Mouse (Mus musculus) limb, embryonic 11.5 days (tissue): Measurements from ENCODE around the gene Tor1b. TPM values are rescaled to one million over a fixed set of nuclear protein-coding genes. Genes with fewer than 3 reads are reported as not detected.
"Not testable (repeated sequence)": the region's sequence is repeated elsewhere in the genome, so short reads cannot be mapped to it uniquely, and the experiment has no call there.

Experiments
- ATAC-seq: fragments of 200-750 bp; cut with Nextera tagmentation; 2 replicates; pipeline ENCODE4 v1.8.0; 2017; ENCODE audit warnings: low read depth; ENCODE audit not compliant: insufficient number of reproducible peaks, low FRiP score, low TSS enrichment
- DNase-seq: peaks from one replicate; pipeline ENCODE4 v3.0.0-alpha.2; 2015; ENCODE audit warnings: low spot score
- H3K27ac ChIP-seq: fragments of 300-500 bp; sonication (generic); replicated peaks from 2 replicates; pipeline ENCODE4 v1.5.1; 2014; ENCODE audit warnings: low read depth, mild to moderate bottlenecking, low read length
- H3K27me3 ChIP-seq: fragments of 300-500 bp; sonication (generic); 2 replicates; pipeline ENCODE4 v1.6.1; 2014; ENCODE audit warnings: mild to moderate bottlenecking, low read length, mixed read lengths; ENCODE audit not compliant: control insufficient read depth, insufficient read depth
- H3K36me3 ChIP-seq: fragments of 300-500 bp; sonication (generic); 2 replicates; pipeline ENCODE4 v1.6.1; 2014; ENCODE audit warnings: mild to moderate bottlenecking, low read length, moderate library complexity, mixed read lengths; ENCODE audit not compliant: control insufficient read depth, insufficient read depth
- H3K4me1 ChIP-seq: fragments of 300-500 bp; sonication (generic); 2 replicates; pipeline ENCODE4 v1.6.1; 2014; ENCODE audit warnings: low read length, mixed read lengths; ENCODE audit not compliant: control insufficient read depth, insufficient read depth
- H3K4me2 ChIP-seq: fragments of 300-500 bp; sonication (generic); 2 replicates; pipeline ENCODE4 v1.6.1; 2014; ENCODE audit warnings: low read depth, mild to moderate bottlenecking, moderate library complexity; ENCODE audit not compliant: severe bottlenecking
- H3K4me3 ChIP-seq: fragments of 300-500 bp; sonication (generic); 2 replicates; pipeline ENCODE4 v1.5.1; 2014; ENCODE audit warnings: low read depth, low read length
- H3K9ac ChIP-seq: fragments of 300-500 bp; sonication (generic); 2 replicates; pipeline ENCODE4 v1.6.1; 2014; ENCODE audit warnings: mild to moderate bottlenecking, low read length
- H3K9me3 ChIP-seq: fragments of 300-500 bp; sonication (generic); 2 replicates; pipeline ENCODE4 v1.6.1; 2016; ENCODE audit warnings: low read length; ENCODE audit not compliant: control insufficient read depth
- WGBS: fragments of 180-500 bp; shearing (Covaris S2); extraction: QIAGEN DNeasy Blood & Tissue Kit; methylation state at CpG from one replicate; pipeline ENCODE4 v1.1.7; 2014; 5-methylcytosine and 5-hydroxymethylcytosine counted together
- polyA plus RNA-seq: library from polyadenylated mRNA; unstranded; fragments of >200 nt; fragmentation: Nextera tagmentation; extraction: Ambion mirVana; gene quantifications from 2 replicates; pipeline ENCODE4 v1.2.1, GENCODE M21; 2014

Tor1b gene
- polyA plus RNA-seq, 1 experiment from 2014 or later, result 28.1 TPM

- WGBS, result 87% methylated on average over 3 of the region's 3 CpGs
- H3K36me3 ChIP-seq, result no peaks in the 10 kb centered on the region
- H3K4me3 ChIP-seq, result no peak overlapping the region
- H3K4me1 ChIP-seq, result no peaks in the 10 kb centered on the region
- no peak overlapping the region for H3K4me2 ChIP-seq
- H3K27ac ChIP-seq, result no peak overlapping the region
- DNase-seq, result no peak
- no peaks in the 10 kb centered on the region for H3K9me3 ChIP-seq
- no peaks in the 10 kb centered on the region for H3K27me3 ChIP-seq
- H3K9ac ChIP-seq, result no peak overlapping the region
- ATAC-seq, result no peak
Observed at GRCm38 (mm10) chr2:30936808-30937207, 16.0 kb upstream of the Tor1b start.

- Histone ChIP-seq H3K4me1 (no peaks in the 10 kb centered on the region), H3K4me2 (no peak overlapping the region), H3K27me3 (no peaks in the 10 kb centered on the region), H3K9me3 (no peaks in the 10 kb centered on the region), H3K36me3 (no peaks in the 10 kb centered on the region), H3K27ac (no peak overlapping the region), H3K4me3 (no peak overlapping the region), H3K9ac (no peak overlapping the region)
- DNase-seq (no peak), ATAC-seq (no peak)
- 89% methylated on average over 8 of the region's 8 CpGs for whole genome bisulfite sequencing
Observed at GRCm38 (mm10) chr2:30937731-30938130, 15.0 kb upstream of the Tor1b start.

- DNase-seq (no peak), ATAC-seq (no peak)
- no peak overlapping the region for H3K27ac ChIP-seq
- 50% methylated on average over 4 of the region's 4 CpGs for WGBS
- no peak overlapping the region for H3K4me2 ChIP-seq
- H3K4me1 ChIP-seq, result no peaks in the 10 kb centered on the region
- no peak overlapping the region for H3K4me3 ChIP-seq
- no peaks in the 10 kb centered on the region for H3K36me3 ChIP-seq
- no peaks in the 10 kb centered on the region for H3K27me3 ChIP-seq
- no peaks in the 10 kb centered on the region for H3K9me3 ChIP-seq
- no peak overlapping the region for H3K9ac ChIP-seq
Observed at GRCm38 (mm10) chr2:30938574-30938991, 14.2 kb upstream of the Tor1b start.

DNA sequence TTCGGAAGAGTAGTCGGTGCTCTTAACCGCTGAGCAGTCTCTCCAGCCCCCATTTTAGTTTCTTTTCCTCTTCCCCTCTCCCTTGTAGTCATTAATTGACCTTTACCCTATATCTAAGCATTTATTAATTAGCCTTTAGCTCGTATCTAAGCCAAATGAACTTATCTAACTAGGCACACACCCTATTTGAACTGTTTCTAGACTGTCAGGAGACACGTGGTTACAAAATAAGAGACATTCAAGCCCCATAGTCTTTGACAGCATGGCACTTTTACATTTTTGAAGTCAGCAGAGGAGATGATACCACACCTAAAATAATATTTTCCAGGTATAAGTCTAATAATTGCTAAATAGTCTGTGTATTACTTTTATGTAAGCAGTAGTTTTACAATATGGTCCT lies 11.2 kb upstream of the Tor1b start:
- ATAC-seq (no peak), DNase-seq (no peak)
- no peak overlapping the region for H3K4me2 ChIP-seq
- H3K9me3 ChIP-seq, result no peaks in the 10 kb centered on the region
- no peak overlapping the region for H3K27ac ChIP-seq
- no peak overlapping the region for H3K4me3 ChIP-seq
- H3K36me3 ChIP-seq, result no peaks in the 10 kb centered on the region
- H3K27me3 ChIP-seq, result no peaks in the 10 kb centered on the region
- no peaks in the 10 kb centered on the region for H3K4me1 ChIP-seq
- H3K9ac ChIP-seq, result no peak overlapping the region
- WGBS, result 87% methylated on average over 5 of the region's 5 CpGs

DNA sequence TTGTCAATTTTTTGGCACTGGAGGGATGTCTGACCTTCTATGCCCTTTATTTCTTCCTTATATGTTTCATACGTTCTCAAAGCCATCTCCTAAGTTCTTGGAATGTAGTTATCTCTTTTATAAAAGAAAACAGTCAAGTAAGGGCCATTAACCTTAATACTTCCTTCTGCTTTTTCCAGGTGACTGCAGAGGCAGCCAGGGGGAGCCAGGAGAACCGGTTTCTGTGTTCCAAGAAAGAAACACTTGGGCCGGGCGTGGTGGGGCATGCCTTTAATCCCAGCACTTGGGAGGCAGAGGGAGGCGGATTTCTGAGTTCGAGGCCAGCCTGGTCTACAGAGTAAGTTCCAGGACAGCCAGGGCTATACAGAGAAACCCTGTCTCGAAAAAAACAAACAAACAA lies 10.6 kb upstream of the Tor1b start:
- H3K4me3 ChIP-seq, ATAC-seq, H3K27me3 ChIP-seq, H3K36me3 ChIP-seq, H3K4me2 ChIP-seq, H3K27ac ChIP-seq, H3K4me1 ChIP-seq, H3K9ac ChIP-seq, H3K9me3 ChIP-seq, DNase-seq: not testable (repeated sequence)
- WGBS, result 54% methylated on average over 7 of the region's 7 CpGs

GRCm38 (mm10) chr2:30942603-30943011 lies 10.2 kb upstream of the Tor1b start:
- H3K4me2 ChIP-seq, result no peak overlapping the region
- no peaks in the 10 kb centered on the region for H3K4me1 ChIP-seq
- H3K36me3 ChIP-seq, result no peaks in the 10 kb centered on the region
- no peak overlapping the region; the same call in 1 of the 2 replicates for H3K4me3 ChIP-seq
- H3K27me3 ChIP-seq, result no peaks in the 10 kb centered on the region
- H3K9me3 ChIP-seq, result no peaks in the 10 kb centered on the region
- no peak overlapping the region for H3K27ac ChIP-seq
- 0 out of 2 replicates have a peak, but pooled peaks have one; percentile 17 for ATAC-seq
- no peak overlapping the region for H3K9ac ChIP-seq
- DNase-seq, result peak; percentile 86
- 30% methylated on average over 16 of the region's 16 CpGs for WGBS

GRCm38 (mm10) chr2:30952457-30952823 lies 319 bp upstream of the Tor1b start:
- WGBS, result 29% methylated on average over 5 of the region's 5 CpGs
- peak overlapping the region; percentile 84 for H3K9ac ChIP-seq
- no peak; the same call in 1 of the 2 replicates for ATAC-seq

GRCm38 (mm10) chr2:30954797-30955196 lies 2.0 kb downstream of the Tor1b start:
- Histone ChIP-seq H3K27ac (no peak overlapping the region), H3K4me1 (peaks cover 10% of the 10 kb centered on the region), H3K9ac (no peak overlapping the region), H3K36me3 (peaks cover 27% of the 10 kb centered on the region), H3K4me2 (0 out of 2 replicates have a peak overlapping the region, but pooled peaks have one; percentile 5), H3K4me3 (no peak overlapping the region), H3K9me3 (no peaks in the 10 kb centered on the region), H3K27me3 (no peaks in the 10 kb centered on the region)
- DNase-seq (no peak), ATAC-seq (no peak)
- WGBS, result 77% methylated on average over 6 of the region's 6 CpGs

More at GRCm38 (mm10) chr2:30952457-30952823, 319 bp upstream of the Tor1b start:
- peaks cover 13% of the 10 kb centered on the region for H3K36me3 ChIP-seq
- peak overlapping the region; percentile 78; the same call in 1 of the 2 replicates for H3K4me2 ChIP-seq
- H3K9me3 ChIP-seq, result no peaks in the 10 kb centered on the region
- no peak overlapping the region; the same call in 1 of the 2 replicates for H3K27ac ChIP-seq
- peaks cover 10% of the 10 kb centered on the region for H3K4me1 ChIP-seq
- no peak for DNase-seq
- H3K27me3 ChIP-seq, result no peaks in the 10 kb centered on the region
- H3K4me3 ChIP-seq, result peak overlapping the region; percentile 78

- Histone ChIP-seq H3K4me3 (no peak overlapping the region), H3K9ac (no peak overlapping the region), H3K36me3 (peaks cover 40% of the 10 kb centered on the region), H3K4me2 (no peak overlapping the region), H3K27me3 (no peaks in the 10 kb centered on the region), H3K9me3 (no peaks in the 10 kb centered on the region), H3K4me1 (peaks cover 8% of the 10 kb centered on the region), H3K27ac (no peak overlapping the region)
- ATAC-seq (no peak), DNase-seq (no peak)
- WGBS, result 85% methylated on average over 4 of the region's 4 CpGs
Observed at GRCm38 (mm10) chr2:30957511-30957910, 4.8 kb downstream of the Tor1b start.
